Mouse (Mus musculus) heart, postnatal 0 days (tissue): ENCODE measurements around the gene Slc17a5.

Source experiments
- CTCF ChIP-seq: IDR thresholded peaks from 2 replicates; pipeline ENCODE4 v1.5.1; 2016; ENCODE audit warnings: antibody characterized with exemption, control low read depth, low read depth
- EP300 ChIP-seq: IDR thresholded peaks from 2 replicates; pipeline ENCODE4 v1.6.1; 2016; ENCODE audit warnings: antibody characterized with exemption, low read depth

- no peak for TF ChIP-seq CTCF
- no peak for TF ChIP-seq EP300
Observed at GRCm38 (mm10) chr9:78590471-78590870, 2.6 kb upstream of the Slc17a5 start.
